18 mouse cellular contexts compared by ENCODE assay signal in the genomic region with DNA sequence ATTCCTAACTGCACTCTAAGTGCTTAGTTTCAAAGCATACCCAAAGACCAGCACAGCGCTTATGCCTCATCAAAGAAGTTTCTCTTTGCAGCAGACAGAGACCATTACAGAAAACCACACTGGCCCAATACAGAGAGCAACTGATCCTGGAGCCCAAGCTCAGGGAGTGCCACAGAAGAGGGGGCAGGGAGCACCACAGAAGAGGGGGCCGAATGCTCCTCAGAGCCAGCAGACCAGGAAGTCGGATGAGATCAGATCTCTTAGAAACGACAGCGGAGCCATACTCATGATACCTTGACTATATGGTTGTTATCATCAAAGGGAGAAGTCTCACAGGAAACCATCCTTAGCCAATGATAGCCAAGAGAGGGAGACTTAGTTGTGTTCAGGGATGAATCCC. TPM values are rescaled to one million over a fixed set of nuclear protein-coding genes. Genes with fewer than 3 reads are reported as not detected.
DNase-seq lines count a peak whose midpoint lies in the region; ATAC-seq and TF ChIP-seq lines count a peak whose summit lies in the region.
"Had no signal": no experiment of that assay in that cellular context is flagged by ENCODE, and none has a peak within 500 bp of the region (broad histone marks: within the 10 kb centered on the region; RNA-seq: fewer than 3 reads in every experiment).

No protein-coding gene starts in this region.

- no peak for TF ChIP-seq CTCF in stomach, postnatal 0 days (IDR thresholded peaks at IDR 0.05; ENCODE audit: low read depth)

- no peaks in the 10 kb centered on the region for H3K27me3 ChIP-seq in stomach, postnatal 0 days (ENCODE audit: control insufficient read depth, insufficient read depth, low read length)
- H3K27me3 ChIP-seq in hindbrain, embryonic 14.5 days (ENCODE audit: control insufficient read depth, insufficient read depth, low read length), result no peaks in the 10 kb centered on the region
- H3K27me3 ChIP-seq in midbrain, embryonic 15.5 days (replicated peaks), result no peaks in the 10 kb centered on the region
- H3K27me3 ChIP-seq: limb, embryonic 12.5 days had no signal

- no peak overlapping the region for H3K4me3 ChIP-seq in stomach, postnatal 0 days (ENCODE audit: low read depth, low read length)
- no peak overlapping the region for H3K4me3 ChIP-seq in hindbrain, embryonic 14.5 days (replicated peaks; ENCODE audit: low read length)
- no peak overlapping the region for H3K4me3 ChIP-seq in midbrain, embryonic 15.5 days
- H3K4me3 ChIP-seq: gastrocnemius, adult 2 months; limb, embryonic 12.5 days; midbrain, embryonic 10.5 days had no signal

- peak; percentile 2 for DNase-seq in heart, adult 8-10 months (ENCODE audit: low spot score)
- no peak for DNase-seq in heart, adult 9 months (ENCODE audit: low spot score in 2 of 2)
- DNase-seq in CD4-positive helper T cell, adult 2 months (ENCODE audit: low read depth, low spot score), result peak; percentile 55
- DNase-seq in stomach, postnatal 0 days (ENCODE audit: low spot score), result no peak
- no peak for DNase-seq in hindbrain, embryonic 14.5 days (ENCODE audit: low spot score)
- DNase-seq in layer of hippocampus, postnatal 14 days (ENCODE audit: low spot score in 2 of 2), result no peak
- DNase-seq: cerebellum, adult 9-11 months; gastrocnemius, adult 2 months; kidney, adult 9 months; lung, postnatal 14 days had no signal

- H3K4me2 ChIP-seq in stomach, postnatal 0 days (replicated peaks; ENCODE audit: low read depth), result 0 out of 2 replicates have a peak overlapping the region, but pooled peaks have one; percentile 17
- H3K4me2 ChIP-seq in hindbrain, embryonic 14.5 days (replicated peaks), result no peak overlapping the region
- no peak overlapping the region for H3K4me2 ChIP-seq in midbrain, embryonic 15.5 days
- H3K4me2 ChIP-seq: limb, embryonic 12.5 days had no signal

- peak; percentile 20 for ATAC-seq in common myeloid progenitor, adult 5-6 weeks (replicated peaks; ENCODE audit: low read depth, poor library complexity, severe bottlenecking)
- no peak for ATAC-seq in stomach, postnatal 0 days (ENCODE audit: low FRiP score, low TSS enrichment)
- no peak for ATAC-seq in hindbrain, embryonic 14.5 days (ENCODE audit: low FRiP score)
- ATAC-seq in midbrain, embryonic 15.5 days (replicated peaks), result no peak

- H3K36me3 ChIP-seq in stomach, postnatal 0 days (ENCODE audit: control insufficient read depth, insufficient read depth, low read length), result no peaks in the 10 kb centered on the region
- H3K36me3 ChIP-seq in hindbrain, embryonic 14.5 days (replicated peaks; ENCODE audit: control insufficient read depth, insufficient read depth), result no peaks in the 10 kb centered on the region
- H3K36me3 ChIP-seq in midbrain, embryonic 15.5 days (replicated peaks), result no peaks in the 10 kb centered on the region
- H3K36me3 ChIP-seq: limb, embryonic 12.5 days; midbrain, embryonic 10.5 days had no signal

- no peaks in the 10 kb centered on the region for H3K9me3 ChIP-seq in stomach, postnatal 0 days (ENCODE audit: control insufficient read depth, low read length)
- H3K9me3 ChIP-seq in hindbrain, embryonic 14.5 days (ENCODE audit: control insufficient read depth, low read length), result no peaks in the 10 kb centered on the region
- H3K9me3 ChIP-seq in midbrain, embryonic 15.5 days, result no peaks in the 10 kb centered on the region
- H3K9me3 ChIP-seq: limb, embryonic 12.5 days; midbrain, embryonic 10.5 days had no signal

- 75% methylated on average over 5 of the region's 5 CpGs for WGBS in stomach, postnatal 0 days
- 95% methylated on average over 5 of the region's 5 CpGs for WGBS in hindbrain, embryonic 14.5 days
- 92% methylated on average over 5 of the region's 5 CpGs for WGBS in midbrain, embryonic 15.5 days

- H3K9ac ChIP-seq in stomach, postnatal 0 days (ENCODE audit: low read length), result no peak overlapping the region
- no peak overlapping the region for H3K9ac ChIP-seq in hindbrain, embryonic 14.5 days
- no peak overlapping the region for H3K9ac ChIP-seq in midbrain, embryonic 15.5 days
- H3K9ac ChIP-seq: limb, embryonic 12.5 days; liver, embryonic 14.5 days had no signal

- no peak overlapping the region for H3K27ac ChIP-seq in stomach, postnatal 0 days (replicated peaks)
- no peak overlapping the region for H3K27ac ChIP-seq in hindbrain, embryonic 14.5 days
- H3K27ac ChIP-seq in midbrain, embryonic 15.5 days, result no peak overlapping the region
- H3K27ac ChIP-seq: gastrocnemius, adult 2 months; limb, embryonic 12.5 days; liver, embryonic 14.5 days; midbrain, embryonic 10.5 days had no signal

- no peak for TF ChIP-seq EP300 in stomach, postnatal 0 days (optimal IDR thresholded peaks at IDR 0.05)

- no peaks in the 10 kb centered on the region for H3K4me1 ChIP-seq in stomach, postnatal 0 days (replicated peaks; ENCODE audit: control insufficient read depth, insufficient read depth)
- no peaks in the 10 kb centered on the region for H3K4me1 ChIP-seq in hindbrain, embryonic 14.5 days (replicated peaks; ENCODE audit: control insufficient read depth, insufficient read depth, low read length)
- H3K4me1 ChIP-seq in midbrain, embryonic 15.5 days, result no peaks in the 10 kb centered on the region
- H3K4me1 ChIP-seq: limb, embryonic 12.5 days; midbrain, embryonic 10.5 days had no signal

RNA-seq across cellular contexts. Expression of a gene that starts 21.1 kb away (rescaled TPM):
- not detected for total RNA-seq in heart, adult 8-10 months (2022)
- total RNA-seq in common myeloid progenitor, adult 5-6 weeks (2017), result not detected in 2 replicates
- polyA plus RNA-seq in stomach, postnatal 0 days (2015; fragmentation: Nextera tagmentation; extraction: Ambion mirVana), result not detected in 2 replicates
- polyA plus RNA-seq in hindbrain, embryonic 14.5 days (2014; fragmentation: Nextera tagmentation; extraction: Ambion mirVana), result 0.42 TPM in 1 of 2 replicates, not detected in the other
- not detected for total RNA-seq in layer of hippocampus, postnatal 14 days (2021)
- 0.12 and 0.14 TPM in 2 replicates for polyA plus RNA-seq in midbrain, embryonic 15.5 days (2015; fragmentation: Nextera tagmentation; extraction: Ambion mirVana)
- total RNA-seq: gastrocnemius, adult 2 months; granulocyte monocyte progenitor cell, adult 5-6 weeks; heart, postnatal 25 days had no signal
- polyA plus RNA-seq: embryonic facial prominence, embryonic 14.5 days; limb, embryonic 12.5 days; midbrain, embryonic 10.5 days had no signal

Comparison
In these comparisons a context has a peak if more than half of its experiments do, and no peak if none do; other contexts are left out.
1. DNase-seq: peak in heart, adult 8-10 months (single experiment) and CD4-positive helper T cell, adult 2 months (single experiment); none in heart, adult 9 months (0 of 2), stomach, postnatal 0 days (single experiment), hindbrain, embryonic 14.5 days (single experiment) and layer of hippocampus, postnatal 14 days (0 of 2).